Mouse (Mus musculus): ENCODE measurements around the gene Ercc6l2. TPM values are rescaled to one million over a fixed set of nuclear protein-coding genes. Genes with fewer than 3 reads are reported as not detected.

The Ercc6l2 gene
- polyA plus RNA-seq, 1 experiment from 2014 or later, result 18.2 TPM

- Histone ChIP-seq H3K4me2 (peak overlapping the region; percentile 73), H3K4me3 (peak overlapping the region; percentile 36), H3K4me1 (replicated peaks) (peaks cover 18% of the 10 kb centered on the region), H3K27ac (peak overlapping the region; percentile 35; the same call in 1 of the 2 replicates), H3K9ac (peak overlapping the region; percentile 62), H3K36me3 (peaks cover 9% of the 10 kb centered on the region), H3K9me3 (no peaks in the 10 kb centered on the region), H3K27me3 (peaks cover 27% of the 10 kb centered on the region)
- peak; percentile 77 for ATAC-seq (ENCODE audit: low FRiP score)
- WGBS, result 2% methylated on average over 17 of the region's 17 CpGs
Observed at GRCm38 (mm10) chr13:63901303-63901713, 86.3 kb downstream of the Ercc6l2 start.

DNA sequence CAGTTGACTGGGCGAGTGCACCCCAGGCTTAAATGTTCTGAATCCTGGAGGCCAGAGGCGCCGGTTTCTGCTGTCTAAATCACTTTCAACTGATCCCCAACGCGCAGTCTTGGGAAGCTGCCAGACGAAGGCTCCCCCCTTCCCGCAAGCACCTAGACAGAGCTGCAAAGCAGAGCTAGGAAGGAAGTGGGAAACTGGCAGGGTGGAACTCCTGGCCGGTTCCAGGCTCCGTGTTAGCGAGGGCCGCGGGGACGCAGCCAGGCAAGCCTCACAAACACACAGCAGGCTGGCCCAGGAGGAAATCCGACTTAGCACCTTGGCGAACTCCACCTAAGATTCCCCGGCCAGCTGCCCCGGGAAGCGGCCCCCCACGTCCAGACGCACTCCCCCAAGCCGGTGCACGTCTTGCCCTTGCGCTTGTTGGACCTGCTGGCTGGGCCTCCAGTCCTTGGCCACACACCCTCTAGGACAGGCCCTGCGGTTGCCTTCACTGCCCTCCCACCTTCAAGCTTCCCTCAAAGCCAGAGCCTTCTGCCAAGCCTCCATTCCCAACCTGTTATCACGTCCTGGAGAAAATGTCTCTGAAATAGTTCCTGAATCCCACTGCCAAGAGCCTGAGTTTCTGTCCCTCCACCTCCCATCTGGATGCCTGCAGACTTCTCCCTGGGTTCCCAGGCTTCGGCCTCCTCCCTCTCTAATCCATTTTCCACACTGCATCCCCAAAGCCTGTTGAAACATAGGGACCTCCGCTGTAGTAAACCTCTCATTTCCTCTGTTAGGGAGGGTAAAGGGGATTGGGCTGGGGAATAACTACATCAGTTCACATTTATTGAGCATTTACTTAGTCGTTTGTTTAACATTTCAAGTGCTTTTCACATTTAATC lies 86.9 kb downstream of the Ercc6l2 start:
- 15% methylated on average over 28 of the region's 28 CpGs for WGBS

GRCm38 (mm10) chr13:63906516-63906915 lies 91.5 kb downstream of the Ercc6l2 start:
- WGBS, result 91% methylated on average over 4 of the region's 4 CpGs
- H3K9me3 ChIP-seq, result no peaks in the 10 kb centered on the region
- H3K27me3 ChIP-seq, result peaks cover 21% of the 10 kb centered on the region
- no peak for ATAC-seq (ENCODE audit: low FRiP score)
- H3K27ac ChIP-seq, result no peak overlapping the region
- no peak overlapping the region for H3K4me3 ChIP-seq
- H3K9ac ChIP-seq, result no peak overlapping the region
- no peaks in the 10 kb centered on the region for H3K36me3 ChIP-seq
- peaks cover 7% of the 10 kb centered on the region for H3K4me1 ChIP-seq (replicated peaks)
- no peak overlapping the region for H3K4me2 ChIP-seq

More for the DNA sequence above, 86.9 kb downstream of the Ercc6l2 start:
- peak overlapping the region; percentile 73 for H3K4me2 ChIP-seq
- peak overlapping the region; percentile 62 for H3K9ac ChIP-seq
- H3K27ac ChIP-seq, result peak overlapping the region; percentile 55
- peaks cover 6% of the 10 kb centered on the region; the same call in 1 of the 2 replicates for H3K36me3 ChIP-seq
- H3K27me3 ChIP-seq, result peaks cover 31% of the 10 kb centered on the region
- peak; percentile 85 for ATAC-seq (ENCODE audit: low FRiP score)
- no peaks in the 10 kb centered on the region for H3K9me3 ChIP-seq
- peaks cover 18% of the 10 kb centered on the region for H3K4me1 ChIP-seq (replicated peaks)
- peak overlapping the region; percentile 36 for H3K4me3 ChIP-seq

GRCm38 (mm10) chr13:63907437-63907836 lies 92.4 kb downstream of the Ercc6l2 start:
- H3K36me3 ChIP-seq, result no peaks in the 10 kb centered on the region
- no peak for ATAC-seq (ENCODE audit: low FRiP score)
- no peak overlapping the region for H3K4me2 ChIP-seq
- WGBS, result 56% methylated on average over 4 of the region's 4 CpGs
- peaks cover 17% of the 10 kb centered on the region for H3K27me3 ChIP-seq
- no peak overlapping the region for H3K4me3 ChIP-seq
- no peak overlapping the region for H3K27ac ChIP-seq
- no peaks in the 10 kb centered on the region for H3K9me3 ChIP-seq
- no peak overlapping the region for H3K9ac ChIP-seq
- H3K4me1 ChIP-seq (replicated peaks), result no peaks in the 10 kb centered on the region

GRCm38 (mm10) chr13:63910141-63910804 lies 95.2 kb downstream of the Ercc6l2 start:
- 85% methylated on average over 5 of the region's 5 CpGs for WGBS
- H3K27me3 ChIP-seq, result peaks cover 8% of the 10 kb centered on the region
- no peaks in the 10 kb centered on the region for H3K36me3 ChIP-seq
- no peak overlapping the region for H3K4me3 ChIP-seq
- H3K9ac ChIP-seq, result no peak overlapping the region
- no peak overlapping the region for H3K27ac ChIP-seq
- no peak for ATAC-seq (ENCODE audit: low FRiP score)
- no peak overlapping the region for H3K4me2 ChIP-seq
- no peaks in the 10 kb centered on the region for H3K9me3 ChIP-seq
- H3K4me1 ChIP-seq (replicated peaks), result no peaks in the 10 kb centered on the region

- Histone ChIP-seq H3K9me3 (no peaks in the 10 kb centered on the region), H3K4me1 (replicated peaks) (no peaks in the 10 kb centered on the region), H3K36me3 (no peaks in the 10 kb centered on the region), H3K27ac (no peak overlapping the region), H3K4me2 (no peak overlapping the region), H3K27me3 (peaks cover 10% of the 10 kb centered on the region), H3K4me3 (no peak overlapping the region), H3K9ac (no peak overlapping the region)
- 66% methylated on average over 3 of the region's 3 CpGs for WGBS
- ATAC-seq (ENCODE audit: low FRiP score), result no peak
Observed at GRCm38 (mm10) chr13:63911617-63912016, 96.6 kb downstream of the Ercc6l2 start.

DNA sequence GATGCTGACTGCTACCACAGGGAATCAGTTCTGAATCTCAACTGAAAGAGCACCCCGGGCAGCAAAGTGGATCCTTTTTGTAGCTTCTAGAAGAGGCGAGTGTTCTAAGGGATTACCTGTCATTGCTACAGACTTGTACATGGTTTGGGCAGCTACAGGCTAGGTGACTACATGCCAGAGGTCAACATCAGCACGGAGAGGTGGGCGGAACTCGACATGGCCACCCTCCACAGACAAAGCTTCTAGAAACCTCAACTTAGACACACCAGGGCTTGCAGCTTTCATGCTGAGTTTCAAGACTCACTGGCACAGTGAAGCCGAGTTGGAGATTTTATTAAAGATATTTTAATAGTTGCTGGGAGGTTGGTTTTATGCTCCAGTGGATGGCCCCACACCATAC lies 98.1 kb downstream of the Ercc6l2 start:
- Histone ChIP-seq H3K27me3 (0 out of 2 replicates have a peak, but pooled peaks cover 9% of the 10 kb centered on the region), H3K4me2 (no peak overlapping the region), H3K27ac (no peak overlapping the region), H3K9me3 (no peaks in the 10 kb centered on the region), H3K36me3 (no peaks in the 10 kb centered on the region), H3K4me1 (replicated peaks) (peaks cover 12% of the 10 kb centered on the region), H3K9ac (no peak overlapping the region), H3K4me3 (no peak overlapping the region)
- 91% methylated on average over 6 of the region's 6 CpGs for WGBS
- no peak for ATAC-seq (ENCODE audit: low FRiP score)

DNA sequence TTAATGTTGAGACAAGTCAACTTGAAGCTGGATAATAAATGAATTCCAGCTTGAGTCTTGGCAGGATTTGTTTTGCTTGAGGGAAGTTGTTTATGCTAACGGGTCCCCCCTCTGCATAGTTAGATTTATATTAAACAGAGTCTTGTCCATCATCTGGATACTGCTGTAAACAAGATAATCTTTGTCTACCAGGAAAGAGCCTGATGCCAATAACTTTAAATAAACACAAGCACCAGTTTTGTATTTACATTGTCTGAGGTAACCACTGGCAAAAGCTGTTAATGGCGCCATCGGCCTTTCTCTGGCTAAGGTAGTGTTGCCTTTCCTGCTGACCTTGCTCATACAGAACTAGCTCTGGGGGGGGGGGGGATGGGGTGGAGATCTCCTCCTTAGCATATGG lies 100.1 kb downstream of the Ercc6l2 start:
- H3K9me3 ChIP-seq, result no peaks in the 10 kb centered on the region

GRCm38 (mm10) chr13:63915684-63916083 lies 100.6 kb downstream of the Ercc6l2 start:
- Histone ChIP-seq H3K9ac (no peak overlapping the region), H3K4me2 (no peak overlapping the region), H3K27me3 (peaks cover 23% of the 10 kb centered on the region; the same call in 1 of the 2 replicates), H3K4me1 (replicated peaks) (peaks cover 26% of the 10 kb centered on the region), H3K27ac (no peak overlapping the region), H3K9me3 (no peaks in the 10 kb centered on the region), H3K4me3 (no peak overlapping the region), H3K36me3 (no peaks in the 10 kb centered on the region)
- no peak for ATAC-seq (ENCODE audit: low FRiP score)
- WGBS, result 84% methylated on average over 1 of the region's 1 CpGs

More for the DNA sequence above, 100.1 kb downstream of the Ercc6l2 start:
- peaks cover 23% of the 10 kb centered on the region; the same call in 1 of the 2 replicates for H3K27me3 ChIP-seq
- no peak for ATAC-seq (ENCODE audit: low FRiP score)
- H3K4me3 ChIP-seq, result no peak overlapping the region
- H3K9ac ChIP-seq, result no peak overlapping the region
- no peak overlapping the region for H3K27ac ChIP-seq
- H3K4me2 ChIP-seq, result no peak overlapping the region
- H3K36me3 ChIP-seq, result no peaks in the 10 kb centered on the region
- WGBS, result 77% methylated on average over 3 of the region's 3 CpGs
- H3K4me1 ChIP-seq (replicated peaks), result peaks cover 26% of the 10 kb centered on the region

DNA sequence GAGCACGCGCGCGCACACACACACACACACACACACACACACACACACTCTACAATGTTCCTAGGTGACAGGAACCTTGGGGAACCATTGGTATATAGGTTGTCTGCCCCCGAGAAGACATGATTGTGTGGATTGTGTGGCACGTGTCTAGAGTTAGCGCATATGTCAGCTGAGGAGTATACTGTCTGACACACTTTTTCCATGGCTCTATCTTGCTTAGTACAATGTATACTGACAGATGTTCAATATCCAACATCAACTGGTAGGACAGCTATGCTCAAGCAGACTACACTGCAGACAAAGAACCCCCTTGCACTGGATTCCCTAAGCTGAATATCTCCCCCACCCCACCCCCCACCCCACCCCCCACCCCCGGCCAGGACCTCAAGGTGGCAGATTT lies 101.5 kb downstream of the Ercc6l2 start:
- Histone ChIP-seq H3K4me1 (replicated peaks) (peaks cover 26% of the 10 kb centered on the region), H3K9ac (no peak overlapping the region), H3K4me2 (no peak overlapping the region), H3K27ac (peak overlapping the region; percentile 70; the same call in 1 of the 2 replicates), H3K4me3 (no peak overlapping the region), H3K36me3 (no peaks in the 10 kb centered on the region), H3K9me3 (no peaks in the 10 kb centered on the region), H3K27me3 (peaks cover 23% of the 10 kb centered on the region; the same call in 1 of the 2 replicates)
- WGBS, result 94% methylated on average over 8 of the region's 8 CpGs
- ATAC-seq (ENCODE audit: low FRiP score), result no peak

- no peak overlapping the region; the same call in 1 of the 2 replicates for H3K4me2 ChIP-seq
- peak overlapping the region; percentile 70 for H3K27ac ChIP-seq
- ATAC-seq (ENCODE audit: low FRiP score), result peak; percentile 59; the same call in 1 of the 2 replicates
- peaks cover 4% of the 10 kb centered on the region; the same call in 1 of the 2 replicates for H3K9me3 ChIP-seq
- no peak overlapping the region for H3K9ac ChIP-seq
- H3K4me1 ChIP-seq (replicated peaks), result peaks cover 26% of the 10 kb centered on the region
- H3K4me3 ChIP-seq, result no peak overlapping the region
- H3K27me3 ChIP-seq, result peaks cover 21% of the 10 kb centered on the region; the same call in 1 of the 2 replicates
- H3K36me3 ChIP-seq, result no peaks in the 10 kb centered on the region
- 24% methylated on average over 11 of the region's 11 CpGs for WGBS
Observed at GRCm38 (mm10) chr13:63917198-63917767, 102.2 kb downstream of the Ercc6l2 start.
